Mouse (Mus musculus) bone marrow, adult 2 months (tissue): ENCODE measurements around the gene Slc25a51.

Source experiments
- CTCF ChIP-seq: fragments of 200-500 bp; IDR thresholded peaks from 2 replicates; pipeline ENCODE4 v1.5.1; 2011; ENCODE audit warnings: low read length, control low read depth; ENCODE audit not compliant: control insufficient read depth, insufficient read depth
- POLR2A ChIP-seq: fragments of 200-500 bp; IDR thresholded peaks from 2 replicates; pipeline ENCODE4 v1.6.1; 2011; ENCODE audit warnings: low read depth, mild to moderate bottlenecking, control low read depth, low read length, borderline replicate concordance; ENCODE audit not compliant: control insufficient read depth

DNA sequence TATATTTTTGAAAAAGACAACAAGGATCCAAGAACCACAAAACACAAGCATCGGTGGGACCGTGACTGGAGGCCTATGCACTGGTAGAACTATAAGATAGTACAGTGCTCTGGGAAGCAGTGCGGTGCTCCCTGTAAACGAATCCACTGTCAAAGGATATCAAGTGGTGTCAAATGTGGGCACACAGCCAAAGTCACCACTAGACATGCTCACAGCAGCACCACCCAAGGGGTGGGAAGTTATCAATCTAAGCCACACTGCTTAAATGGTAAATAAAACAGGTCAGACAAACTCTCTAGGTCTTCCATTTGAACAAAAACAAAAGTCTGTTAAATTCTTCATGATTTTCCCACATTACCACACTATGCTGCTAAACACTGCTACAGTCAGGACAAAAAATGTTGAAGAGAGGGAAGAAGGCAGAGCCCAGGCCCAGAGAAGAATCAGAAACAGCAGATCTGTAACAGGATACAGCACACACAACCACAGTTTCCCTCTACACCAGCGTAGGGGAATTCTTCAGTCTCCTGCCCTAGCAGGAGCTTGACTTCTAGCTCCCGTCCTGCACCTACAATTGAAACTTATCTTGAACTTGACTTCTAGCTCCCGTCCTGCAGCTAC lies 5.6 kb downstream of the Slc25a51 start:
- TF ChIP-seq POLR2A: no peak
- TF ChIP-seq CTCF: no peak
